Mouse (Mus musculus) thymus, postnatal 25 days (tissue): ENCODE measurements around the gene Toe1.
A peak's percentile ranks its signal among the peaks of the same experiment; 100 is the strongest.

ENCODE experiments used
- DNase-seq: peaks from one replicate; pipeline ENCODE4 v3.0.0; 2022

Toe1 gene

DNA sequence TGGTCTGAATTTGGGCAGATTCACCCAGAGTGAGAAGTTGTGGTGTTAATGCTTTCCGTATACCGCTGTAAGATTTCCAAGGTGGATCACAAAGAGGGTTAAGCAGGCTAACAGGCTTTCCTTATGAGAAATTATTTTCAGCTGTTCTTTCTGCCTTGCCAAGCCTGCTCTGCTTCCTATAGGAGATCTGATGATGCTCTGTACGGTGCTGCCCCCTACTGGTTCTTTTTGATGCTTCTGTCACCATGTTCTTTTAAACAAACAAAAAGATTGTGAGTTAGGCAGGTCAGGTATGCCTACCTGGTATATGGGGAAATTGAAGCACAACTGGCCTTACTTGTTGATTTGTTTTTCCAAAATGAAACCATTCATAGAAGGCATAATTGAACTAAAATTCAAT, 18.5 kb downstream of the Toe1 start:
- peak; percentile 78 for DNase-seq

DNA sequence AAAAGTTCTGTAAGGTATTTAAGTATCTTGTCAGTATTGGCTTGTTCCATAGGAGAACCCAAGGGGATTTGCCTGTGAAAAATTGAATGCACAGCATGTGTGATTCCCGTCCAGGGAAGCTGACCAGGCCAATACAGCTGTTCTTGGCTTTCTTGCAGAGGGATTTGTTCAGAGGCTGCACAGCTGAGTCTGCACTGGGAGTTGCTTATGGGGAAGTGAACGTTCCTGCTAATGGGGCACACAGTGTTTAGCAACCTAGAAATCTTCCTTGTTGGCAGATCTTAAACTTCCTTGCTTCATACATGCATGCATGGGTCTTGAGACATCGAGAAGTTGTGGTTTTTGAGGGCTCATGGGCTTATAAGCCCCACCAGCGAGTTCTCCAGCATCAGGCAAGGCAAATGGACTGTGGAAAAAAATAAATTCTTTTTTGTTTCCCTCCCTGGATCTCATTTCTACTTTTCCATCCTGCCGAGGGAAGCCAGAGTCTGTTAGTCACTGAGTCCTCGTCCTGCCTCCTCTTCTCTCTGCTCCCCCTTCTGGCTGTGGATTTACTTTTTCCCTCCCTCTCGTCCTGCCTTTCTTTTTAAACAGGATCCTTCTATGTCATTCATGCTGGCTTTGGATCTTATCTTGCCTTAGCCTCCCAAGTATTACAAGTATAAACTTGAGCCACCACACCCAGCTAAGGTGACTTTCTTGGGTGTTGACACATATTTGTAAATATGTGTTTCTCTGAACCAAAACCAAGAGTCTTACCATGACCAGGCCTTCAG, 19.3 kb downstream of the Toe1 start:
- no peak for DNase-seq

DNA sequence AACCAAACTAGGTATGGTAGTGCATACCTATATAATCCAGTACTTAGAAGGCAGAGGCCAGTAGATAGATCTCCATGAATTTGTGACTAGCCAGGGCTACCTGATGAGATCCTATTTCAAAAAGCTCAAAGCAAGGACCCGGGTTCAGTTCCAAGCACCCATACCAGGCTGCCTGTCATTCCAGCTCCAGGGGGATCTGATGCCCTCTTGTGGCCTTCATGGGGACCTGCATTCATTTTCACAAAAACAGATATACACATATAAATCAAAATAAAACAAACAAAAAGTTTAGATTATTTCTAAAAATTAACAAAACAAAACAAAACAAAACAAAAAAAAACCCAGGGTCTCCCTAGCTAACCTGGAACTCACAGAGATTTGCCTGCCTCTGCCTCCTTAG, 20.9 kb downstream of the Toe1 start:
- no peak for DNase-seq

DNA sequence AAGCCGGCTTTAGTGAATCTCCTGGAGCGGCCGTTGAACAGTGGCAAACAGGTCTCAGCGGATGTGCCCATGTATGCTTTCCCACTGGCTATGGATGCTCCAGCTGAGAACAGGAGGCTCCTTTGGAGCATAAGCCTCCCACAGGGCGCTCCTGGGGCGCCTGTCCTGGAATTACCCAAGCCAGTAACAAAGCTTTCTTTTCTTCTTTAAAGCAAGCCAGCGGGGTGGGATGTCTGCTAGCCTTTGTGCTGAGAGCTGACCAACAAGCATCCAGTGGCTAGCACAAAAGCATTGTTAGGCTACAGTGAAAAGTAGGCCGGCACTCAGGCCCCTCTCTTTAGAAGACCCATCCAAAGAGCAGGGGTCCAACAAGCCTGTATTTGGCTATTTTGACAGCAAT, 25.3 kb downstream of the Toe1 start:
- DNase-seq = no peak

DNA sequence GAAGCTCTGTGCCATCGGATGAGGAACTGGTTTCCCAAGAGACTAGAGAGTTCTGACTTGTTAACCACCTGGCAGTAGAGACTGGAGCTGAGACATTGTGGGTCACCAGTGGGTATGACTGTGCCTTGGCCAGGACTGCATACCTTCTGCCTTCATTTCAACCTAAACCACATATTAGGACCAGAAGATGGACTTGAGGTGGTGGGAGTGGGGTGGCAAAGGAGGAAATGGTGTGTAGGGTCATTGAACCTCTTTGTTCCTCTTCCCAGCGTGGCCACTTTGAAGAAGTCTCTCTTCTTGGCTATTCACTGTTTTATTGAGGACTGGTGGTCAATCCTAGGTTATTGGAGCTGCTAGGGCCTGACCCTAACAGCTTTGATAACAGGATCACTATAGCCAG, 26.1 kb downstream of the Toe1 start:
- no peak for DNase-seq

DNA sequence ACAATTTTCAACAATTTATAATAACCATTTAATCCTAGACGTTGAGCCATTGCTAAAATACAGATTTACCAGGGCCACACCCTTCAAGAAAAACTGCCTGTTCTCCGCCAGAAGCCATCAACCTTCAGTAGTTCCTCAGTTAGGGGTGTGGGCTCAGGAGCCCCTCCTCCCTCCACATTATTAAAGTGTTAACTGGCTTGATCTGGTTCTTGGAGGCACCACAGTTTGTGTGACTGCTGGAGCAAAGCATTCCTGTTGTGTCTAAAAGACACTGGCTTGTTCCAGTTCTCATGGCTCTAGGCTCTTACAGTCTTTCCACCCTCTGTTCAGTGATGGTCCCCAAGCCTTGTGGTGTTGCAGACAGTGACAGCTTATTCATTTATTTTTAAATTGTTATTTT, 26.9 kb downstream of the Toe1 start:
- no peak for DNase-seq

DNA sequence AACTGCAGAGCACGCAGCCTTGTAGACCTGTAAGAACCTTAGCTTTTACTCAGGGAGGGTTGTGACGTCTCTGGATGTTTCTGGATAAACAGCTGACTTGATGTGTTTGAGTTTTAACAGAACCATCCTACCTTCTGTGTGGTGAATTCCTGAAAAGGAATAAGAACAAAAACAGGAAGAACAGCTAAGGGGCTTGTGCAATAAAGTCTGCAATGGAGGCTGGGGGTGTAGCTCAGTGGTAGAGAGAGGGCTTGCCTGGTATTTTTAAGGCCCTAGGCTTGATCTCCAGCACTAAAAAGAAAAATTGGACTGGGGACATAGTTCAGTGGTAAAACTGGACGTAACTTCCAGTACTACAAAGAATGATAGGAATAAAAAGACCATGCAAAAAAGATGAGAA, 30.4 kb downstream of the Toe1 start:
- no peak for DNase-seq

DNA sequence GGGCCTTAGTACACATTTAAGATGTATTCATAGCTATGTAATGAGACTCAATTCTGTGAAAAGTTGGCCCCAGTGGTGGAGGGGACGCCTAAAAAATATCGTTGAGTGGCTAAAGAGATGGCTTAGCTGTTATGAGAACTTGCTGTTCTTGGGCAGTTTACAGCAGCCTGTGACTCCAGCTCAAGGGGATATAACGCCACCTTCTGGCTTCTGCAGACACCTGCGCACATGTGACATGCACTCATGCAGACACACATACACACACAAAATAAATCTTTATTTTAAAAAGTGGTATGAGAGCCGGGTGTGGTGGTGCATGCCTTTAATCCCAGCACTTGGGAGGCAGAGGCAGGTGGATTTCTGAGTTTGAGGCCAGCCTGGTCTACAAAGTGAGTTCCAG, 31.0 kb downstream of the Toe1 start:
- DNase-seq = no peak

DNA sequence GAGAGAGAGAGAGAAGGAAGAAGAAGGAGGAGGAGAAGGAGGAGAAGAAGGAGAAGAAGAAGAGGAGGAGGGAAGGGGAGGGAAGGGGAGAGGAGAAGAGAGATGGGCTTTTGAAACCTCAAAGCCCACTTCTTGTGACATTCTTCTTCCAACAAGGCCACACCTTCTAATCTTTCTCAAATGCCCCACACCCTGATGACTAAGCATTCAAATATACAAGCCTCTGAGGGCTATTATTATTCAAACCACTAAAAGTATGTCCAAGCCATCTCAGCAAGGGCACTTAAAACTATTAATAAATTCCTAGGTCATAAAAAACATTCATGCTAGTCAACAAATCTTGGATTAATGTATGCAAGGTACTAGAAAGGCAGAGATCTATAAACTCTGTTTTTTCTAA, 38.4 kb downstream of the Toe1 start:
- no peak for DNase-seq

DNA sequence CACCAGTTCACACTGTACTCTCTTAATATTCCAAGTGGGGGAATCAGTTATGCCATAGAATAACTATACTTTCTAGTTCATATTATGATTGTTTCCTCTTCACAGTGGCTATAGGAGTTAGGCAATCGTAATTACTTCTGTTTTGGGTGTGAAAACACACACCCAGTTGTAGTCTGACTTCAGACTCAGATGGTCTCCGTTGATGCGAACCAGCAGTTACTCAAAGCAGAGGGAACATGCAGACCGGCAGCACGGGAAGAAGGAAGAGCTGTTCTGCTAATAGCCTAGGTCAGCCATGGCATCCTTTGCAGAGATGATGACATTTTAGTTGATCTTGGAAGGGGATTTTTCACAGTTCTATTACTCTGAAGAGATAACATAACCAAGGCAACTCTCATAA, 38.9 kb downstream of the Toe1 start:
- no peak for DNase-seq

DNA sequence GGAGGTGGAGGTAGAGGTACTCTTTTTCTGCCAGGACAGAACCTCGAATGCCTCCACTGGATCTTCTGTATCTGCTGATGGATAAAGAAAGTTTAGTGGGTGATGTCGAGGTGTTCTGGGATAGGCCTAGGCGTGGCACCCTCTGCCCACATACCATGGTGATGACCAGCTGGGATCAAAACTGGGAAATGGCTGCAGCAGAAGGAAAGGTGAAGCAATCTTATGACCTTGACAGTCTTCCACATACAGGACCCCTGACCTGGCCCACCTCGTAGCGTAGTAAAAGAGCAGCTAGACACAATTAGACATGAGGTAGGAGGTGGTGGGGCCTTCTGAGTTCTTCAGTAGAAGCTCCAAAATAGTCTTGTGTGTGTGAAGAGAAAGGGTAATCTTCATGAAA, 43.4 kb downstream of the Toe1 start:
- DNase-seq = no peak

DNA sequence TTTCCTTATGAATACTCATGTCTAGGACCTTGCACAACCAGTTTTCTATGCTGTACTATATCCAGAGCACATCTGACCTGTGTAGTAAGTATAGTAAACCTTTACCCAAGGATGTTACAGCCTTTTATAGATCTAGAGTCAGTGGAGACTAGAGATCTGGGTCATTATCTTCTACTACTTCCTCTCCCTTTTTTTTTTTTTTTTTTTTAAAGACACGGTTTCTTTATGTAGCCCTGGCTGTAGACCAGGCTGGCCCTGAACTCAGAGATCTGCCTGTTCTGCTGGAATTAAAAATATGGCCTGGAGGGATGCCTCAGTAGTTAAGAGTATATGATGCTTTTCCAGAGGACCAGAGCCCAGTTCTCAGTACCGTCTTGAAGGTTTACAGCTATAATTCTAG, 45.5 kb downstream of the Toe1 start:
- DNase-seq = no peak

DNA sequence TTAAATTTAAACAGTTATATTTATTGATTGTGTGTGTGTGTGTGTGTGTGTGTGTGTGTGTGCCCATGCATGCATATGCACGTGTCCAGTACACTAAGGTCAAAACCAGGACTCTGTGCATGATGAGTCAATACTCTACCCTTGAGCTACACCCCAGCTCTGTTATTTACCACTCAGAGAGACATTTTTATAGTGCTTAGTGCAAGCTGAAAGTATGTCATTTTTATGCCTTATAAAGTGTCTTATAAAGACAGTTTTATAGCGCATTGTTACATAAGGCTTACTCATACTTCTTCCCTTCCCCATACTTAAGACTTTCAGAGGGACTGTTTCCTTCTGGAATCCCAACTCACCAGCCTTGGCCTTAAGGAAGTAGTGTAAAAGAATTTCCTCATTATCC, 57.7 kb downstream of the Toe1 start:
- no peak for DNase-seq
